Mouse (Mus musculus) stomach, embryonic 16.5 days (tissue): Measurements from ENCODE around the gene Olfr1318. TPM values are rescaled to one million over a fixed set of nuclear protein-coding genes. Genes with fewer than 3 reads are reported as not detected.

Source experiments
- ATAC-seq: fragments of 200-750 bp; cut with Nextera tagmentation; 2 replicates; pipeline ENCODE4 v1.8.0; 2017; ENCODE audit warnings: moderate number of reproducible peaks, moderate TSS enrichment; ENCODE audit not compliant: insufficient read depth, low FRiP score
- H3K27ac ChIP-seq: fragments of 300-500 bp; sonication (generic); 2 replicates; pipeline ENCODE4 v1.5.1; 2014; ENCODE audit warnings: low read length
- H3K27me3 ChIP-seq: fragments of 300-500 bp; sonication (generic); 2 replicates; pipeline ENCODE4 v1.6.1; 2014; ENCODE audit warnings: low read length, control low read depth, mixed read lengths; ENCODE audit not compliant: control insufficient read depth, insufficient read depth
- H3K36me3 ChIP-seq: fragments of 300-500 bp; sonication (generic); 2 replicates; pipeline ENCODE4 v1.6.1; 2014; ENCODE audit warnings: low read length; ENCODE audit not compliant: control insufficient read depth, insufficient read depth
- H3K4me1 ChIP-seq: fragments of 300-500 bp; sonication (generic); 2 replicates; pipeline ENCODE4 v1.6.1; 2014; ENCODE audit warnings: low read length, control low read depth, mixed read lengths; ENCODE audit not compliant: control insufficient read depth, insufficient read depth
- H3K4me2 ChIP-seq: fragments of 300-500 bp; sonication (generic); 2 replicates; pipeline ENCODE4 v1.6.1; 2014; ENCODE audit warnings: low read depth, low read length, mixed read lengths
- H3K4me3 ChIP-seq: fragments of 300-500 bp; sonication (generic); replicated peaks from 2 replicates; pipeline ENCODE4 v1.5.1; 2014; ENCODE audit warnings: mild to moderate bottlenecking, low read length
- H3K9ac ChIP-seq: fragments of 300-500 bp; sonication (generic); 2 replicates; pipeline ENCODE4 v1.6.1; 2014; ENCODE audit warnings: low read length
- H3K9me3 ChIP-seq: fragments of 300-500 bp; sonication (generic); replicated peaks from 2 replicates; pipeline ENCODE4 v1.6.1; 2016; ENCODE audit warnings: low read length, control low read depth; ENCODE audit not compliant: control insufficient read depth
- WGBS: fragments of 180-500 bp; shearing (Covaris S2); extraction: QIAGEN DNeasy Blood & Tissue Kit; methylation state at CpG from one replicate; pipeline ENCODE4 v1.1.7; 2014; 5-methylcytosine and 5-hydroxymethylcytosine counted together
- polyA plus RNA-seq: library from polyadenylated mRNA; unstranded; fragments of >200 nt; fragmentation: Nextera tagmentation; extraction: Ambion mirVana; gene quantifications from 2 replicates; pipeline ENCODE4 v1.2.1, GENCODE M21; 2015

Gene Olfr1318
- not detected in 2 replicates for polyA plus RNA-seq

GRCm38 (mm10) chr2:112153898-112154297, at the start of gene Olfr1318:
TSS of gene Olfr1318 (plus strand) at chr2:112154198.
- no peak for ATAC-seq
- no peak within 1 kb of the TSS for H3K9ac ChIP-seq
- H3K4me1 ChIP-seq: no peaks in the 10 kb centered on the region
- no peak within 1 kb of the TSS for H3K4me3 ChIP-seq
- H3K36me3 ChIP-seq: no peaks in the 10 kb centered on the region
- H3K27me3 ChIP-seq: no peaks in the 10 kb centered on the region
- no peak within 1 kb of the TSS for H3K4me2 ChIP-seq
- H3K27ac ChIP-seq: no peak within 1 kb of the TSS
- no peaks in the 10 kb centered on the region for H3K9me3 ChIP-seq

- Histone ChIP-seq H3K4me2 (no peak within 1 kb of the TSS), H3K4me1 (no peaks in the 10 kb centered on the region), H3K36me3 (no peaks in the 10 kb centered on the region), H3K9me3 (no peaks in the 10 kb centered on the region), H3K27me3 (no peaks in the 10 kb centered on the region), H3K4me3 (no peak within 1 kb of the TSS), H3K9ac (no peak within 1 kb of the TSS), H3K27ac (no peak within 1 kb of the TSS)
- 74% methylated on average over 1 of the region's 1 CpGs for WGBS
- no peak for ATAC-seq
Observed at GRCm38 (mm10) chr2:112115340-112115739, 38.7 kb upstream of the Olfr1318 start, which contains the start of gene Olfr1315-ps1. TSS of gene Olfr1315-ps1 (minus strand) at chr2:112115440.

GRCm38 (mm10) chr2:112134877-112135276, 19.1 kb upstream of the Olfr1318 start, which contains the start of gene Olfr1316:
TSS of gene Olfr1316 (minus strand) at chr2:112134977.
- Histone ChIP-seq H3K4me1 (no peaks in the 10 kb centered on the region), H3K4me2 (no peak within 1 kb of the TSS), H3K4me3 (no peak within 1 kb of the TSS), H3K27me3 (no peaks in the 10 kb centered on the region), H3K27ac (no peak within 1 kb of the TSS), H3K9ac (no peak within 1 kb of the TSS), H3K9me3 (no peaks in the 10 kb centered on the region), H3K36me3 (no peaks in the 10 kb centered on the region)
- no peak for ATAC-seq
- 81% methylated on average over 2 of the region's 2 CpGs for WGBS

- Histone ChIP-seq H3K4me2 (no peak within 1 kb of the TSS), H3K9me3 (no peaks in the 10 kb centered on the region), H3K4me1 (no peaks in the 10 kb centered on the region), H3K36me3 (no peaks in the 10 kb centered on the region), H3K27ac (no peak within 1 kb of the TSS), H3K4me3 (no peak within 1 kb of the TSS), H3K27me3 (no peaks in the 10 kb centered on the region), H3K9ac (no peak within 1 kb of the TSS)
- no peak for ATAC-seq
- 64% methylated on average over 2 of the region's 2 CpGs for whole genome bisulfite sequencing
Observed at GRCm38 (mm10) chr2:112140029-112140428, 14.0 kb upstream of the Olfr1318 start, which contains the start of gene Olfr1317. TSS of gene Olfr1317 (plus strand) at chr2:112140329.

DNA sequence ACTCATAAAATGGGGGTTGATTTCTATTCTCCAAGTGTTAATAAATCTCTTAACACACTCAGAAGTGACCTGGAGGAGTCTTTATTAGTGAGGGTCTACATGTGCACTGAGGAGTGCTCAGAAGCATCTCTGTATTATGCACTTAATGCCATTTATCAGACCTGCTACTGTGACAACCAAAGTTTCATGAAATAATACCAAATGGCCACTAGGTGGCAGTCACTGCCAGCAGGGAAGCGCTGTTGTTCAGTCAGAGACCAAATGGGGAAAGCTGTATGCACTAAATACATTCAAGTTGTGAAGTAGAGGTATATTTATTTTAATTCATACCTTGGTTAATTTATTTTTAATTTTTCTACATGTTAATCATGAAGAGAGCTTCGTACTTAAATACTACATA, 42.9 kb downstream of the Olfr1318 start:
- H3K4me3 ChIP-seq: no peak overlapping the region
- H3K4me2 ChIP-seq: no peak overlapping the region
- no peak for ATAC-seq
- H3K9ac ChIP-seq: no peak overlapping the region
- no peaks in the 10 kb centered on the region for H3K27me3 ChIP-seq
- no peaks in the 10 kb centered on the region for H3K4me1 ChIP-seq
- H3K27ac ChIP-seq: no peak overlapping the region
- no peaks in the 10 kb centered on the region for H3K9me3 ChIP-seq
- 0% methylated on average over 2 of the region's 2 CpGs for WGBS
- no peaks in the 10 kb centered on the region for H3K36me3 ChIP-seq

DNA sequence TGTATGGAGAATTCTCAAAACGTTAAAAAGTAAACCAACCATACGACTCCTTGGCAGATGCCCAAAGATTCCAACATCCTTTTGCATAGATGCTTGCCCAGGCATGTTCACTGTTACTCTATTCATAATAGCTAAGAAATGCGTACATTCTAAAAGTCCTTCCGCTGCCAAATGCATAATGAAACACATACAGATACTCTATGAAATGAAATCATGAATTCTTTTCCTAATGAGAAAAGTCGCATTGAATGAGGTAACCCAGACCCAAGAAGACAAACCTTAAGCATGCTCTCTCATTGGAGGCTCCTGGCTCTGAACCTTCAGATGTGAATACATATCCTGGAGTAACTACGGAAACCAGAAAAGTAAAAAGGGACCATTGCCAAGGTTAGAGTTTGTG, 49.1 kb downstream of the Olfr1318 start:
- H3K4me2 ChIP-seq: no peak overlapping the region
- ATAC-seq: no peak
- WGBS: 38% methylated on average over 6 of the region's 6 CpGs
- H3K4me1 ChIP-seq: no peaks in the 10 kb centered on the region
- H3K9ac ChIP-seq: no peak overlapping the region
- H3K27me3 ChIP-seq: no peaks in the 10 kb centered on the region
- H3K9me3 ChIP-seq: no peaks in the 10 kb centered on the region
- H3K36me3 ChIP-seq: no peaks in the 10 kb centered on the region
- no peak overlapping the region for H3K4me3 ChIP-seq
- no peak overlapping the region for H3K27ac ChIP-seq

Other genes starting within 250 kb of the Olfr1318 start
- not detected in 2 replicates for gene Olfr1306, start 237.9 kb upstream of the Olfr1318 start, polyA plus RNA-seq
- gene Olfr1307, start 204.8 kb upstream of the Olfr1318 start, polyA plus RNA-seq: not detected in 2 replicates
- not detected in 2 replicates for gene Olfr1308, start 189.3 kb upstream of the Olfr1318 start, polyA plus RNA-seq
- not detected in 2 replicates for gene Olfr1309, start 163.9 kb upstream of the Olfr1318 start, polyA plus RNA-seq
- gene Olfr1310, start 141.5 kb upstream of the Olfr1318 start, polyA plus RNA-seq: not detected in 2 replicates
- gene Olfr1311, start 129.8 kb upstream of the Olfr1318 start, polyA plus RNA-seq: not detected in 2 replicates
- not detected in 2 replicates for gene Olfr1312, start 104.0 kb upstream of the Olfr1318 start, polyA plus RNA-seq
- not detected in 2 replicates for gene Olfr1313, start 76.4 kb upstream of the Olfr1318 start, polyA plus RNA-seq
- not detected in 2 replicates for gene Olfr1314, start 57.4 kb upstream of the Olfr1318 start, polyA plus RNA-seq
- gene Olfr1315-ps1, start 38.8 kb upstream of the Olfr1318 start, polyA plus RNA-seq: not detected in 2 replicates
- gene Olfr1316, start 19.2 kb upstream of the Olfr1318 start, polyA plus RNA-seq: not detected in 2 replicates
- not detected in 2 replicates for gene Olfr1317, start 13.9 kb upstream of the Olfr1318 start, polyA plus RNA-seq
- 39.7 and 54.7 TPM in 2 replicates for gene Lpcat4, start 85.3 kb downstream of the Olfr1318 start, polyA plus RNA-seq
- 0.05 and 0.11 TPM in 2 replicates for gene Nutm1, start 105.1 kb downstream of the Olfr1318 start, polyA plus RNA-seq
- 193 and 215 TPM in 2 replicates for gene Nop10, start 107.7 kb downstream of the Olfr1318 start, polyA plus RNA-seq
- gene Slc12a6, start 111.6 kb downstream of the Olfr1318 start, polyA plus RNA-seq: 14.6 and 15.1 TPM in 2 replicates
- not detected in 2 replicates for gene Gm21985, start 112.1 kb downstream of the Olfr1318 start, polyA plus RNA-seq
- gene Emc4, start 213.8 kb downstream of the Olfr1318 start, polyA plus RNA-seq: 107 and 115 TPM in 2 replicates
- 39.8 and 46.9 TPM in 2 replicates for gene Katnbl1, start 225.0 kb downstream of the Olfr1318 start, polyA plus RNA-seq